In genomic region chr2:117364056-117364455, GRCm38 (mm10) we compare ENCODE assay signal across 20 mouse cellular contexts. TPM values are rescaled to one million over a fixed set of nuclear protein-coding genes. Genes with fewer than 3 reads are reported as not detected.
A peak's percentile ranks its signal among the peaks of the same experiment; 100 is the strongest.
DNase-seq lines count a peak whose midpoint lies in the region; ATAC-seq and TF ChIP-seq lines count a peak whose summit lies in the region.
"Had no signal": no experiment of that assay in that cellular context is flagged by ENCODE, and none has a peak within 500 bp of the region (broad histone marks: within the 10 kb centered on the region; RNA-seq: fewer than 3 reads in every experiment).

No protein-coding gene starts in this region.

- no peak overlapping the region for H3K4me3 ChIP-seq in kidney, adult 2 months (ENCODE audit: insufficient read depth, low read depth, low read length)
- no peak overlapping the region for H3K4me3 ChIP-seq in kidney, embryonic 14.5 days (ENCODE audit: low read length)
- H3K4me3 ChIP-seq in liver, postnatal 0 days (ENCODE audit: low read depth, low read length), result no peak overlapping the region
- H3K4me3 ChIP-seq: embryonic facial prominence, embryonic 10.5 days; embryonic facial prominence, embryonic 12.5 days; forebrain, embryonic 13.5 days; forebrain, embryonic 15.5 days had no signal

- no peaks in the 10 kb centered on the region for H3K27me3 ChIP-seq in kidney, adult 2 months (replicated peaks; ENCODE audit: control insufficient read depth, insufficient read depth, low read length)
- H3K27me3 ChIP-seq in kidney, embryonic 14.5 days (ENCODE audit: control insufficient read depth, insufficient read depth, low read length), result no peaks in the 10 kb centered on the region
- H3K27me3 ChIP-seq in liver, postnatal 0 days (ENCODE audit: insufficient read depth, low read length), result no peaks in the 10 kb centered on the region
- H3K27me3 ChIP-seq: embryonic facial prominence, embryonic 12.5 days; forebrain, embryonic 13.5 days; forebrain, embryonic 15.5 days had no signal

- no peak for TF ChIP-seq CTCF in kidney, adult 2 months (conservative IDR thresholded peaks at IDR 0.05; ENCODE audit: insufficient read depth, insufficient read length, low read depth, low read length)
- no peak for TF ChIP-seq CTCF in liver, postnatal 0 days (IDR thresholded peaks at IDR 0.05; ENCODE audit: low read depth)

- DNase-seq in kidney, adult 2 months, result peak; percentile 69
- peak; percentile 33 for DNase-seq in kidney, postnatal 14 days
- no peak for DNase-seq in kidney, postnatal 4 days
- DNase-seq in liver, postnatal 0 days, result no peak
- DNase-seq: adrenal gland, adult 8-10 months; adrenal gland, postnatal 14 days; adrenal gland, postnatal 36 days; cerebellum, adult 11-12 months; cerebellum, adult 2 months; cerebellum, adult 9-10 months; cerebellum, postnatal 10 days; cerebellum, postnatal 25 days; forebrain, postnatal 0 days had no signal

- TF ChIP-seq EP300 in liver, postnatal 0 days (IDR thresholded peaks at IDR 0.05; ENCODE audit: low read depth), result no peak

- H3K36me3 ChIP-seq in kidney, adult 2 months (ENCODE audit: control insufficient read depth, insufficient read depth, low read length), result no peaks in the 10 kb centered on the region
- no peaks in the 10 kb centered on the region for H3K36me3 ChIP-seq in kidney, embryonic 14.5 days (ENCODE audit: control insufficient read depth, insufficient read depth, low read length)
- no peaks in the 10 kb centered on the region for H3K36me3 ChIP-seq in liver, postnatal 0 days (replicated peaks; ENCODE audit: insufficient read depth, low read length)
- H3K36me3 ChIP-seq: embryonic facial prominence, embryonic 10.5 days; embryonic facial prominence, embryonic 12.5 days; forebrain, embryonic 15.5 days had no signal

- no peak overlapping the region for H3K27ac ChIP-seq in kidney, adult 2 months (ENCODE audit: insufficient read depth, low read depth, low read length)
- no peak overlapping the region for H3K27ac ChIP-seq in kidney, embryonic 14.5 days (ENCODE audit: low read depth, low read length)
- no peak overlapping the region for H3K27ac ChIP-seq in liver, postnatal 0 days (ENCODE audit: low read depth)
- H3K27ac ChIP-seq: embryonic facial prominence, embryonic 10.5 days; embryonic facial prominence, embryonic 12.5 days; forebrain, embryonic 13.5 days; forebrain, embryonic 15.5 days had no signal

- no peak overlapping the region for H3K4me2 ChIP-seq in kidney, embryonic 14.5 days (replicated peaks; ENCODE audit: low read depth, low read length)
- H3K4me2 ChIP-seq in liver, postnatal 0 days (ENCODE audit: low read depth, low read length), result no peak overlapping the region
- H3K4me2 ChIP-seq: embryonic facial prominence, embryonic 12.5 days; forebrain, embryonic 13.5 days; forebrain, embryonic 15.5 days had no signal

- H3K9me3 ChIP-seq in kidney, embryonic 14.5 days (ENCODE audit: control insufficient read depth, low read length), result no peaks in the 10 kb centered on the region
- H3K9me3 ChIP-seq in liver, postnatal 0 days (ENCODE audit: low read length), result no peaks in the 10 kb centered on the region
- H3K9me3 ChIP-seq: embryonic facial prominence, embryonic 10.5 days; embryonic facial prominence, embryonic 12.5 days; forebrain, embryonic 13.5 days; forebrain, embryonic 15.5 days had no signal

- no peak for ATAC-seq in kidney, embryonic 14.5 days (ENCODE audit: low FRiP score, low TSS enrichment)
- ATAC-seq in liver, postnatal 0 days, result no peak
- ATAC-seq: activated CD4-positive, CD25-positive, alpha-beta regulatory T cell, adult 4 months; forebrain, embryonic 13.5 days; forebrain, embryonic 15.5 days; forebrain, postnatal 0 days had no signal

- H3K4me1 ChIP-seq in kidney, adult 2 months (ENCODE audit: control insufficient read depth, insufficient read depth, low read length), result no peaks in the 10 kb centered on the region
- no peaks in the 10 kb centered on the region for H3K4me1 ChIP-seq in kidney, embryonic 14.5 days (ENCODE audit: control insufficient read depth, insufficient read depth, low read length)
- no peaks in the 10 kb centered on the region for H3K4me1 ChIP-seq in liver, postnatal 0 days (ENCODE audit: insufficient read depth)
- H3K4me1 ChIP-seq: forebrain, embryonic 13.5 days had no signal

- TF ChIP-seq POLR2A in kidney, adult 2 months (IDR thresholded peaks at IDR 0.05; ENCODE audit: low read depth, low read length), result no peak

- 63% methylated on average over 2 of the region's 2 CpGs for WGBS in kidney, adult 2 months
- 85% methylated on average over 2 of the region's 2 CpGs for WGBS in kidney, embryonic 14.5 days
- 81% methylated on average over 2 of the region's 2 CpGs for WGBS in liver, postnatal 0 days (ENCODE audit: insufficient replicate concordance)

- no peak overlapping the region for H3K9ac ChIP-seq in kidney, embryonic 14.5 days (ENCODE audit: low read depth, low read length)
- no peak overlapping the region for H3K9ac ChIP-seq in liver, postnatal 0 days (replicated peaks)
- H3K9ac ChIP-seq: embryonic facial prominence, embryonic 12.5 days; forebrain, embryonic 13.5 days; forebrain, embryonic 15.5 days; forebrain, postnatal 0 days had no signal

RNA-seq across cellular contexts. Expression of gene Rasgrp1, which starts 21.3 kb away (rescaled TPM):
- polyA plus RNA-seq in kidney, adult 2 months (2012; rRNA removed), result 2.3 and 3.2 TPM in 2 replicates
- polyA plus RNA-seq in kidney, embryonic 14.5 days (2014; fragmentation: Nextera tagmentation; extraction: Ambion mirVana), result 0.11 and 0.38 TPM in 2 replicates
- 0.60 and 1.1 TPM in 2 replicates for polyA plus RNA-seq in liver, postnatal 0 days (2015; fragmentation: Nextera tagmentation; extraction: Ambion mirVana)
- polyA plus RNA-seq: C2C12 had no signal

Comparison
In these comparisons a context has a peak if more than half of its experiments do, and no peak if none do; other contexts are left out.
1. DNase-seq: peak in kidney, adult 2 months (single experiment) and kidney, postnatal 14 days (single experiment); none in kidney, postnatal 4 days (0 of 2) and liver, postnatal 0 days (single experiment).